18 mouse cellular contexts compared by ENCODE assay signal in genomic region chr11:114934144-114934543, GRCm38 (mm10). TPM values are rescaled to one million over a fixed set of nuclear protein-coding genes. Genes with fewer than 3 reads are reported as not detected.
DNase-seq lines count a peak whose midpoint lies in the region; ATAC-seq and TF ChIP-seq lines count a peak whose summit lies in the region.
"Had no signal": no experiment of that assay in that cellular context is flagged by ENCODE, and none has a peak within 500 bp of the region (broad histone marks: within the 10 kb centered on the region; RNA-seq: fewer than 3 reads in every experiment).

Gene Cd300lb (minus strand): TSS chr11:114934386.

- 0 out of 2 replicates have a peak, but pooled peaks have one; percentile 45 for ATAC-seq in cerebellum, adult (ENCODE audit: insufficient number of reproducible peaks, low FRiP score, low TSS enrichment)
- no peak for ATAC-seq in lung, postnatal 0 days
- ATAC-seq in granulocyte monocyte progenitor cell, adult 5-6 weeks (replicated peaks; ENCODE audit: poor library complexity, severe bottlenecking): peak; percentile 41
- ATAC-seq: forebrain, embryonic 14.5 days; midbrain, embryonic 15.5 days had no signal

- no peak within 1 kb of the TSS for H3K4me3 ChIP-seq in lung, postnatal 0 days (ENCODE audit: low read depth, low read length)
- peak within 1 kb of the TSS; percentile 11 for H3K4me3 ChIP-seq in small intestine, adult 2 months (ENCODE audit: low read depth, low read length)
- H3K4me3 ChIP-seq: embryonic facial prominence, embryonic 15.5 days; heart, embryonic 12.5 days; lung, embryonic 15.5 days; midbrain, embryonic 15.5 days had no signal

- no peak within 1 kb of the TSS for H3K9ac ChIP-seq in lung, postnatal 0 days (replicated peaks; ENCODE audit: low read depth)
- H3K9ac ChIP-seq: embryonic facial prominence, embryonic 15.5 days; heart, embryonic 12.5 days; lung, embryonic 15.5 days; midbrain, embryonic 15.5 days had no signal

- H3K27ac ChIP-seq in lung, postnatal 0 days (ENCODE audit: low read length): no peak within 1 kb of the TSS
- no peak within 1 kb of the TSS for H3K27ac ChIP-seq in small intestine, adult 2 months (ENCODE audit: insufficient read depth, low read depth, low read length)
- H3K27ac ChIP-seq: embryonic facial prominence, embryonic 15.5 days; kidney, postnatal 0 days; lung, embryonic 15.5 days; midbrain, embryonic 15.5 days had no signal

- H3K36me3 ChIP-seq in lung, postnatal 0 days (ENCODE audit: insufficient read depth, low read length): no peaks in the 10 kb centered on the region
- no peaks in the 10 kb centered on the region for H3K36me3 ChIP-seq in small intestine, adult 2 months (ENCODE audit: control insufficient read depth, insufficient read depth, low read length)
- H3K36me3 ChIP-seq: embryonic facial prominence, embryonic 15.5 days; heart, embryonic 12.5 days; lung, embryonic 15.5 days; midbrain, embryonic 15.5 days had no signal

- no peaks in the 10 kb centered on the region for H3K9me3 ChIP-seq in lung, postnatal 0 days (ENCODE audit: low read length)
- H3K9me3 ChIP-seq: embryonic facial prominence, embryonic 15.5 days; heart, embryonic 12.5 days; lung, embryonic 15.5 days; midbrain, embryonic 15.5 days had no signal

- 50% methylated on average over 6 of the region's 6 CpGs for WGBS in lung, postnatal 0 days
- WGBS in small intestine, adult 2 months: 21% methylated on average over 6 of the region's 6 CpGs

- H3K27me3 ChIP-seq in lung, postnatal 0 days (replicated peaks; ENCODE audit: insufficient read depth, low read length): no peaks in the 10 kb centered on the region
- no peaks in the 10 kb centered on the region for H3K27me3 ChIP-seq in small intestine, adult 2 months (ENCODE audit: control insufficient read depth, insufficient read depth, low read length)
- H3K27me3 ChIP-seq: embryonic facial prominence, embryonic 15.5 days; heart, embryonic 12.5 days; lung, embryonic 15.5 days; midbrain, embryonic 15.5 days had no signal

- TF ChIP-seq CTCF in lung, postnatal 0 days (IDR thresholded peaks at IDR 0.05): no peak
- TF ChIP-seq CTCF in small intestine, adult 2 months (IDR thresholded peaks at IDR 0.05; ENCODE audit: extremely low read depth, insufficient read length, insufficient replicate concordance, low read depth, low read length): no peak

- H3K4me1 ChIP-seq in lung, postnatal 0 days (ENCODE audit: insufficient read depth, low read depth, low read length): no peaks in the 10 kb centered on the region
- no peaks in the 10 kb centered on the region for H3K4me1 ChIP-seq in small intestine, adult 2 months (ENCODE audit: control insufficient read depth, insufficient read depth, insufficient read length, low read length)
- H3K4me1 ChIP-seq: embryonic facial prominence, embryonic 15.5 days; lung, embryonic 15.5 days; midbrain, embryonic 15.5 days had no signal

- no peak for TF ChIP-seq POLR2A in small intestine, adult 2 months (IDR thresholded peaks at IDR 0.05; ENCODE audit: low read depth, low read length)

- no peak for TF ChIP-seq EP300 in lung, postnatal 0 days (IDR thresholded peaks at IDR 0.05)

- no peak within 1 kb of the TSS for H3K4me2 ChIP-seq in lung, postnatal 0 days (replicated peaks; ENCODE audit: low read depth, low read length)
- H3K4me2 ChIP-seq: embryonic facial prominence, embryonic 15.5 days; heart, embryonic 12.5 days; lung, embryonic 15.5 days; midbrain, embryonic 15.5 days had no signal

- no peak for DNase-seq in cerebellum, adult 9-10 months
- DNase-seq in lung, postnatal 25 days (ENCODE audit: low spot score): peak; percentile 10
- DNase-seq in lung, postnatal 0 days (ENCODE audit: low spot score): no peak
- no peak for DNase-seq in layer of hippocampus, postnatal 36 days
- no peak for DNase-seq in MN1 (ENCODE audit: low spot score)
- DNase-seq: adrenal gland, adult 2 months; B cell, adult 2 months; layer of hippocampus, adult 9-11 months; left cerebral cortex, postnatal 4 days had no signal

RNA-seq across cellular contexts. Expression of gene Cd300lb, which starts in this region (rescaled TPM):
- polyA plus RNA-seq in lung, postnatal 0 days (2015; fragmentation: Nextera tagmentation; extraction: Ambion mirVana): 1.5 and 2.0 TPM in 2 replicates
- 24.4 and 25.9 TPM in 2 replicates for total RNA-seq in granulocyte monocyte progenitor cell, adult 5-6 weeks (2014; fragmentation: Nextera tagmentation)
- 17.4 and 17.7 TPM in 2 replicates for total RNA-seq in granulocyte monocyte progenitor cell, adult 5-6 weeks (2017)
- polyA plus RNA-seq in small intestine, adult 2 months (2012; rRNA removed): 0.46 and 0.77 TPM in 2 replicates
- not detected for total RNA-seq in layer of hippocampus, postnatal 36 days (2021)
- total RNA-seq: left cerebral cortex, postnatal 4 days had no signal
- polyA plus RNA-seq: forebrain, embryonic 14.5 days; midbrain, embryonic 15.5 days had no signal

Comparison
In these comparisons a context has a peak if more than half of its experiments do, and no peak if none do; other contexts are left out.
1. RNA of gene Cd300lb (total RNA-seq): 17.4 to 25.9 TPM in granulocyte monocyte progenitor cell, adult 5-6 weeks; not detected in layer of hippocampus, postnatal 36 days; every median in the first group is over 10 times any median in the second.